Mouse (Mus musculus) naive thymus-derived CD4-positive, alpha-beta T cell, adult 2 months (primary cell): ENCODE results near the gene Aff3.
A peak's percentile ranks its signal among the peaks of the same experiment; 100 is the strongest.

ENCODE experiments used
- DNase-seq: peaks from one replicate; pipeline ENCODE4 v3.0.0-alpha.2; 2011; ENCODE audit warnings: low read depth

The Aff3 gene

DNA sequence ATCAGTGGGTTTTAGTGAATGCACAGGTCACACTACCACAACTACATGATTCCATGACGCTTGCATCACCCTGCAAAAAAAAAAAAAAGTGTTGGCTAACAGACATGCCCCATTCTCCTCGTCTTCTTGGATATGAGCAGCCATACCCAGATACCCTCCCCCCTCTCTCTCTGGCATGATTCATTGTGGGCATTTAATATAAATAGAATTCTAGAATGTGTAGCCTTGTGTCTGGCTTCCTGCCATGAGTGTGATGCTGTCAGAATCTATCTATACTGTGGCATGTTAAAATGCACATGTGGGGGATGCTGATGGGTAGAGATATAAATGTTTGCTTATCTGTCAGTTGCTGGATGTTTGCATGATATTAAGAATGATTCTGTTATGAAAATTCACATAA, 499.1 kb downstream of the Aff3 start:
- no peak for DNase-seq

- no peak for DNase-seq
Measured at GRCm38 (mm10) chr1:38150086-38150485, 514.7 kb downstream of the Aff3 start.

GRCm38 (mm10) chr1:38146008-38146407, 518.7 kb downstream of the Aff3 start:
- no peak for DNase-seq

DNA sequence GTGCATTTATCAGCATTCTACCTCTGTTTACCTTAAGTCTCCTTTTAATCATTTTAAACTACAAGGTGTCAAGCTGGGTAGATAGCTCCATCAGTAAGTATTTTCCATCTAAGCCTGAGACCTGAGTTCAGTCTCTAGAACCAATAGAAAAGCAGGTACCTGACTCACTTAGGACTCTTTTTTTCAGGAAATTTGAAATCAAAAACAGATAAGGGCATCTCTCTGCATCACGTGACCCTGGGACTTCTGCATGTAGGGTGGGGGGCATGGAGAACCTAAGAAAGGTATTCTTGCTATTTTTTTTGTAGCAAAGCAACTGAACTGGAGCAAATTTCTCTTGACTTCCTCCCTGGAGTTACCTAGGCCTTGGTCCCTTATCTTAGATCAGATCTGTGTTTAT, 523.4 kb downstream of the Aff3 start:
- no peak for DNase-seq

GRCm38 (mm10) chr1:38140911-38141310, 523.8 kb downstream of the Aff3 start:
- no peak for DNase-seq

- no peak for DNase-seq
Measured at GRCm38 (mm10) chr1:38139396-38139795, 525.4 kb downstream of the Aff3 start.

DNA sequence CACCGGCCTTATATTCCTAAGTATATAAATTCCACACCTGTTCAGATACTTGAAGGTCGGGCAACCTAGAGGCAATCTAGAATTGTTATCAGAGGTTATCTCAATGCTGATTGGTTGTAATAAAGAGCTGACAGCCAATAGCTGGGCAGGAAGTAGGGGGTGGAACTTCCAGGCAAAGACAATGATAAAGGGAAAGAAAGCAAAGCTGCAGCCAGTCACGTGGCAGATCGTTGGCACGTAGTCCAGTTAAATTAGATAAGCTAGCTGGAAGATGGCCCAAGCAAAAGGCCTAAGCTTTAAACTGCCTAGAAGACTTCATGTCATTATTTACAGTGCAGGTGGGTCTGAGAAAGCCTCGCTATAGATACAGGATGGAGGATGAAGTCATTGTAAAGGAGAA, 531.8 kb downstream of the Aff3 start:
- no peak for DNase-seq

DNA sequence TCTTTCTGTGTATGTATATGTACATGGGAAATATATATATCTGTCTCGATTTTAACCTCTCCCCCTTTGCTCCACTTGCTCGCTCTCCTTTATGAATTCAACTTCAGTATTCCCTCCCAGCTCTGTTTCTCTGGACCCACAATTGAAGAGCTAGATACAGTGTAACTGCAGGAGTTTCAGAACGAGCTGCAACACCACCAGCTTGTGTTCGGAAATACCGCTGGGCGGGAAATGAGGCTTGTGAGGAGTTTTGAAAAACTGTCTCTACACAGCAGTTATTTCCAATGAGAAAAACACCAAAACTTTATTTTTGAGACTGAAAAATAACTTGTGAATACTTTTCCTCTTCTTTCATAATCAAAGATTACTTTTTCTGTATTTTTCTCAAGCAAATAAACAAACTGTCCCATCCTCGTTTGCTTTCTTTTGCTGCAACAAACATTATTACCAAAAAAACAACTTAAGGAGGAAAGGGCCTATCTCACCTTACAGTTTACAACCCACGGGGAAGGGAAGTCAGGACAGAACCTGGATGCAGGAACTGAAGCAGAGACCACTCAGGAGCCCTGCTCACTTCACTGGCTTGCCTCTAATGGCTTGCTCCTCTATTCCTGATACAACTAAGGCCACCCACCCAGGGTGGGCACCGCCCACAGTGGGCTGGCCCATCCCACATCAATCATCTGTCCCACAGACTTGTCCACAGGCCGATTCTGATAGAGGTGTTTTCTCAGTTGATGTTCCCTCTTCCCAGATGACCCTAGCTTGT, 533.9 kb downstream of the Aff3 start:
- DNase-seq, result no peak

GRCm38 (mm10) chr1:38129501-38130267, 535.1 kb downstream of the Aff3 start, which contains the start of gene Rev1:
Gene Rev1, minus strand, starts transcription at chr1:38129801.
- peak; percentile 92 for DNase-seq

DNA sequence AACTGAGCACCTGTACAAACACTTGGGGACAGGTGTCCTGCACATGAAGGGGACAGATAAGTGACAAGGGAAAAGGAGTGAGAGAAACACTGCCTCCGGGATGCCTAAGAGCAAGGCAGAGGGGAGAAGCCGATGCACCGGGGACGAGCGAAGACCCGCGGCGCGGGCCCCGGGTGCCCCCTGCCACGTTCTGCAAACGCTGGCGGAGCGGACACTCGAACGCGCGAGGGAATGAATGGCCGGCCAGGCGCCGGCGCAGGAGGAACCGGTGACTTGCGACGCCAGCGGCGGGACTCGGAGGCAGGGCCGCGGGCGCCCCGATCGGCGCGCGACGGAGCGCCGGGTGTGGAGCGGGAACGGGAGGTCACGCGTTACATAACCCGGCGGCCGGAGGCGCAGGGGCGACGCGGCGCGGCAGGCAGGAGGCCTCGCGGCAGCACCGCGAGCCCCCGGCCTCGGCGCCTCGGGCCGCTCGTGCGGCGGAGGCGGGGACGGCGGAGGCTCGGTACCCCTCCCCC, 535.8 kb downstream of the Aff3 start:
- DNase-seq, result peak; percentile 64
